Mouse (Mus musculus) E14TG2a.4 (cell line): ENCODE results near the gene Prr12.
A peak's percentile ranks its signal among the peaks of the same experiment; 100 is the strongest.

Experiments used
- H3K27me3 ChIP-seq: 2 replicates; pipeline ENCODE4 v1.6.1; 2014; ENCODE audit warnings: low read length, control low read depth; ENCODE audit not compliant: insufficient read depth
- H3K36me3 ChIP-seq: 2 replicates; pipeline ENCODE4 v1.6.1; 2014; ENCODE audit warnings: low read length, control low read depth; ENCODE audit not compliant: insufficient read depth
- H3K4me1 ChIP-seq: replicated peaks from 2 replicates; pipeline ENCODE4 v1.6.1; 2014; ENCODE audit warnings: low read depth, low read length, control low read depth
- H3K4me3 ChIP-seq: replicated peaks from 2 replicates; pipeline ENCODE4 v1.5.1; 2014; ENCODE audit warnings: mild to moderate bottlenecking, low read length
- H3K9me3 ChIP-seq: 2 replicates; pipeline ENCODE4 v1.6.1; 2014; ENCODE audit warnings: low read length, control low read depth
- CTCF ChIP-seq: conservative IDR thresholded peaks from 2 replicates; pipeline ENCODE4 v1.5.1; 2014; ENCODE audit warnings: low read length
- NANOG ChIP-seq: IDR thresholded peaks from 2 replicates; pipeline ENCODE4 v1.6.1; 2014; ENCODE audit warnings: borderline replicate concordance, low read length, mixed read lengths
- POU5F1 ChIP-seq: IDR thresholded peaks from 2 replicates; pipeline ENCODE4 v1.6.1; 2014; ENCODE audit warnings: low read length, borderline replicate concordance

Prr12 gene

GRCm38 (mm10) chr7:44997940-44998428 is 54.7 kb downstream of the Prr12 start:
- TF ChIP-seq CTCF = no peak
- no peak for TF ChIP-seq POU5F1
- no peak for TF ChIP-seq NANOG
- H3K36me3 ChIP-seq = peaks cover 71% of the 10 kb centered on the region
- H3K4me1 ChIP-seq = peaks cover 85% of the 10 kb centered on the region
- H3K9me3 ChIP-seq = no peaks in the 10 kb centered on the region
- no peaks in the 10 kb centered on the region for H3K27me3 ChIP-seq
- peak overlapping the region; percentile 91 for H3K4me3 ChIP-seq

GRCm38 (mm10) chr7:44997231-44997939 is 55.3 kb downstream of the Prr12 start, which contains the start of gene Irf3:
Gene Irf3, plus strand, starts transcription at chr7:44997648.
- Histone ChIP-seq H3K36me3 (peaks cover 71% of the 10 kb centered on the region), H3K4me3 (peak within 1 kb of the TSS; percentile 91), H3K9me3 (no peaks in the 10 kb centered on the region), H3K4me1 (peaks cover 88% of the 10 kb centered on the region), H3K27me3 (no peaks in the 10 kb centered on the region)
- TF ChIP-seq POU5F1 (no peak), CTCF (no peak), NANOG (no peak)

GRCm38 (mm10) chr7:44996672-44997071 is 56.0 kb downstream of the Prr12 start:
- Histone ChIP-seq H3K36me3 (peaks cover 71% of the 10 kb centered on the region), H3K27me3 (no peaks in the 10 kb centered on the region), H3K9me3 (no peaks in the 10 kb centered on the region), H3K4me1 (peaks cover 85% of the 10 kb centered on the region), H3K4me3 (peak overlapping the region; percentile 91)
- no peak for TF ChIP-seq POU5F1
- no peak for TF ChIP-seq NANOG
- TF ChIP-seq CTCF = no peak

- H3K4me3 ChIP-seq = peak overlapping the region; percentile 85
- H3K9me3 ChIP-seq = no peaks in the 10 kb centered on the region
- H3K36me3 ChIP-seq = peaks cover 70% of the 10 kb centered on the region
- H3K4me1 ChIP-seq = peaks cover 62% of the 10 kb centered on the region
- TF ChIP-seq POU5F1 (no peak), CTCF (no peak), NANOG (no peak)
- H3K27me3 ChIP-seq = no peaks in the 10 kb centered on the region
Observed at GRCm38 (mm10) chr7:44986879-44987718, 65.6 kb downstream of the Prr12 start.

- Histone ChIP-seq H3K36me3 (peaks cover 70% of the 10 kb centered on the region), H3K9me3 (no peaks in the 10 kb centered on the region), H3K27me3 (no peaks in the 10 kb centered on the region), H3K4me1 (peaks cover 69% of the 10 kb centered on the region), H3K4me3 (peak within 1 kb of the TSS; percentile 99)
- TF ChIP-seq CTCF = no peak
Observed at GRCm38 (mm10) chr7:44986192-44986878, 66.3 kb downstream of the Prr12 start, which contains the start of gene Prmt1. Gene Prmt1, minus strand, starts transcription at chr7:44986568.

- peaks cover 70% of the 10 kb centered on the region for H3K36me3 ChIP-seq
- no peaks in the 10 kb centered on the region for H3K27me3 ChIP-seq
- no peaks in the 10 kb centered on the region for H3K9me3 ChIP-seq
- peak overlapping the region; percentile 99 for H3K4me3 ChIP-seq
- TF ChIP-seq CTCF = 0 out of 2 replicates have a peak, but pooled peaks have one; percentile 15
- no peak for TF ChIP-seq NANOG
- H3K4me1 ChIP-seq = peaks cover 73% of the 10 kb centered on the region
Observed at GRCm38 (mm10) chr7:44985595-44986191, 67.0 kb downstream of the Prr12 start.

- Histone ChIP-seq H3K36me3 (peaks cover 70% of the 10 kb centered on the region), H3K9me3 (no peaks in the 10 kb centered on the region), H3K4me1 (peaks cover 75% of the 10 kb centered on the region), H3K27me3 (no peaks in the 10 kb centered on the region), H3K4me3 (peak overlapping the region; percentile 99)
- TF ChIP-seq POU5F1 (no peak), CTCF (no peak), NANOG (no peak)
Observed at GRCm38 (mm10) chr7:44984833-44985164, 67.9 kb downstream of the Prr12 start.
